Mouse (Mus musculus): Measurements from ENCODE around the gene Hoxd10.

The Hoxd10 gene

GRCm38 (mm10) chr2:74681594-74682531, 9.9 kb upstream of the Hoxd10 start:
- no peak for ATAC-seq (ENCODE audit: low TSS enrichment)

GRCm38 (mm10) chr2:74682796-74683195, 8.9 kb upstream of the Hoxd10 start:
- ATAC-seq (ENCODE audit: low TSS enrichment), result no peak

GRCm38 (mm10) chr2:74683471-74683951, 8.2 kb upstream of the Hoxd10 start:
- no peak for ATAC-seq (ENCODE audit: low TSS enrichment)

- no peak for ATAC-seq (ENCODE audit: low TSS enrichment)
Observed at GRCm38 (mm10) chr2:74684106-74684505, 7.6 kb upstream of the Hoxd10 start.

- ATAC-seq (ENCODE audit: low TSS enrichment), result no peak
Observed at GRCm38 (mm10) chr2:74685059-74685603, 6.6 kb upstream of the Hoxd10 start.

- no peak for ATAC-seq (ENCODE audit: low TSS enrichment)
Observed at GRCm38 (mm10) chr2:74686301-74686987, 5.3 kb upstream of the Hoxd10 start.

- no peak for ATAC-seq (ENCODE audit: low TSS enrichment)
Observed at GRCm38 (mm10) chr2:74686988-74687697, 4.6 kb upstream of the Hoxd10 start.

- ATAC-seq (ENCODE audit: low TSS enrichment), result no peak
Observed at GRCm38 (mm10) chr2:74687698-74688555, 3.8 kb upstream of the Hoxd10 start.

GRCm38 (mm10) chr2:74688795-74689573, 2.7 kb upstream of the Hoxd10 start:
- no peak for ATAC-seq (ENCODE audit: low TSS enrichment)

- no peak for ATAC-seq (ENCODE audit: low TSS enrichment)
Observed at GRCm38 (mm10) chr2:74689574-74690337, 2.0 kb upstream of the Hoxd10 start.

- no peak for ATAC-seq (ENCODE audit: low TSS enrichment)
Observed at GRCm38 (mm10) chr2:74690338-74690716, 1.4 kb upstream of the Hoxd10 start.

- no peak for ATAC-seq (ENCODE audit: low TSS enrichment)
Observed at GRCm38 (mm10) chr2:74691995-74692807, 477 bp downstream of the Hoxd10 start.

- ATAC-seq (ENCODE audit: low TSS enrichment), result no peak
Observed at GRCm38 (mm10) chr2:74692808-74693431, 1.2 kb downstream of the Hoxd10 start.

- ATAC-seq (ENCODE audit: low TSS enrichment), result no peak
Observed at GRCm38 (mm10) chr2:74693432-74693827, 1.7 kb downstream of the Hoxd10 start.

- ATAC-seq (ENCODE audit: low TSS enrichment), result no peak
Observed at GRCm38 (mm10) chr2:74694066-74694465, 2.3 kb downstream of the Hoxd10 start.

- ATAC-seq (ENCODE audit: low TSS enrichment), result no peak
Observed at GRCm38 (mm10) chr2:74695383-74695782, 3.7 kb downstream of the Hoxd10 start.

- no peak for ATAC-seq (ENCODE audit: low TSS enrichment)
Observed at GRCm38 (mm10) chr2:74695813-74696430, 4.2 kb downstream of the Hoxd10 start.
